Mouse (Mus musculus) lung, postnatal 14 days (tissue): ENCODE measurements around the gene Dok7.

ENCODE experiments used
- DNase-seq: peaks from one replicate; pipeline ENCODE4 v3.0.0; 2021

Gene Dok7

DNA sequence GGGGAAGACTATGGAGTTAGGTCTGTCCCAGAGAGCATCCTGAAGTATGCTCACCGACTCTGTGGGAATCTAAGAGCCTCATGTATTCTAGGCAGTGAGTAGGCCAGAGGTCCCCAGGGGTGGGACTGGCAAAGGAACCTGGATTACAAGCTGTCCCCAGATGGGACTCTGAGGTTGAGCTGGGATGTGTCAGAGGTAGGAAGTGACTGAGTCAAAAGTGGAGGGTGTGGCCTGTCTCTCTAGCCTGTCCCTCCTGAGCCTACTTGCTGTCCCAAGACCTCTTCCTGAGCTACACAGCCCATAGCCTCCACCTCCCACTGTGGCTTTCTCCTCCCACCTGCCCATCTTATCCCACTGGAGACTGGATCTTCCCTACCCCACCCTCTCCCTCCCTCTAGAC is 1.6 kb downstream of the Dok7 start:
- DNase-seq = no peak

DNA sequence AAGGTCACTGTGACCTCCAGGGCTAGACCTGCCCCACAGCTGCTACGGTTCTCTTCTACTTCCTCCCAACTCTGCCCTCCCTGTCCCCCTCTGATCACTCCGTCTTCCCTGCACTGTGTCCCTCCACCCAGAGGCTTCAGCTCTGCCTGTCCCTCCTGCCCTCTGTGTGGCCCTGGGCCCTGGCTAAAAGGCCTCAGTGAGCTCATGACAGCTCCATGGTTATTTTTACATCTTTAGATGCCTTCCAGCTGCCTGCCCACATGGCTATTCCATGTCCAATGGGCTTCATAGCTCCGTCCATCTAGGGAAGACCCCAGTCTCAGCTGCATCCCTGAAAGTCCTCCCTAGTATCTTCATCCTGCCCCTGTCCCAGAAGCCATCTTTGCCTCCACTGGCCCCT is 3.5 kb downstream of the Dok7 start:
- no peak for DNase-seq

DNA sequence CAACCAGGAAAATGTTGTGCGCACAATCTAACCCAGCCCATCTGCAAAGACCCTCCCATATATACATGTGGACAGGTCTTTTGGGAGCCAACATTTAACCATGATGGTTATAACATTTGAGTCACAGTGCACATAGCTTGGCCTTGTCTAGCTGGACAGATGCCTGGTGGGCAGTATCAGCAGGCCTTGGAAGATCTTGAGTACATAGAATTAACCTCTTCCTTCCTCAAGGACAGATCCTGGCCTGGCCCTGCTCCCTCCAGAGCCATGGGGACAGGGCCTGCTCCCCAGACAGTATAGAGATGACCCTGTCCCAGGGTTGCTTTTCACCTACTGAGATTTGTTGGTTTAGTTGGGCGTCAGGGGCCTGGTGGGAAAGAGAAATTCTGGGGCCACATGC is 13.3 kb downstream of the Dok7 start:
- DNase-seq = no peak

DNA sequence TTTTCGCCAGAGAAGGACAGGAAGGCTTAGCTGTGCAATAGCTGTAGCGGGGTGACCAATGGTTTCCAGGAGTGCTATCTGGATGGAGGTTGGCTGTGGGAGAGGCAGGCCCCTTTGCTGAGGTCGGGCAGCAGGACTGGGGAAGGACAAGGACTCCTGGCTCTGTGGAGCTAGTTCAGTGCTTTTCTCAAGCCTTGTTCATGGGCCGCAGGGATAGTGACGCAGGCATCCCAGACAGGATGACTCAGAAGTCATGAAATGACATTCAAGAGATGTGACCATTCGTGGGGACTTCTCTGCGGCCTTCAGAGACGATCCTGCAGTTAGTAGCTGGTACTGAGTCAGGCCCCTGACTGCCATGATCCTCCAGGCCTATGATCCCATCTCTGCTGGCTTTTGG is 13.7 kb downstream of the Dok7 start:
- DNase-seq = no peak

DNA sequence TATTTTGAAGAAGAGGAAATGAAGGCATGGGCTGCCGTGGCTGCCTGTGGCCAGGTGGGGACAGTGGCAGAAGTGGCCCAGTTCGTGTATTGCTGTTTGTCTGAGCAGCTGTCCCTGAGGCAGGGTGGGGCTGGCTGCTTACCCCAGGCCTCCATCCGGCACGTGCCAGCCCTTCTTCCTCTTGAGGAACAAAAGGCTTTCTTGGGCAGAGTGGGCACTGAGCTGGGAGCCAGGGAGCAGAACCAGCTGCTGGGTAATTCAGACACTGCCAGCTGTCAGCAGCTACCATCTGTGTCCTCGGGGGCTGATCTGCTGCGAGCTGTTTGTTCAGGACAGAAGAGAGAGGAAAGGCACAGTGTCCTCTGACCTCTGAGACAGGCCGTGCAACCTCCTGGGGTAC is 14.4 kb downstream of the Dok7 start:
- DNase-seq = no peak

DNA sequence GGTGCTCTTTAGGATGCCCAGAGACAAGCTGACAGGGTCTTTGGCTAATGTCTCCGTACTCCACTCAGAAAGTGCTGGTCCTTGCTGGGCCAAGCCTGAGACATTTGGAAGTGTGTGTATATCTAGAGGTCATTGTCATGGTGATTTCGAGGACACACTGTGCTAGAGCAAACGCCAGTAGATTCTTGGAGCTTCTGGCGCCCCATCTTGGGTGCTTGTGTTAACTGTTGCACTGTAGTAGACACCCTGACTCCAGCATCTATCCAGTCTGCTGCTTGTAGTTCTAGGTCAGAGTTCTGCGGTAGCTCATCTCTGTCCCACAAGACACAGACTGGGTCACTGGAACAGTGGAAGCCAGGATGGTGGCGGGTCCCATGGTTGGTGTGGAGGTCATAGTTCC is 15.3 kb downstream of the Dok7 start:
- DNase-seq = no peak

DNA sequence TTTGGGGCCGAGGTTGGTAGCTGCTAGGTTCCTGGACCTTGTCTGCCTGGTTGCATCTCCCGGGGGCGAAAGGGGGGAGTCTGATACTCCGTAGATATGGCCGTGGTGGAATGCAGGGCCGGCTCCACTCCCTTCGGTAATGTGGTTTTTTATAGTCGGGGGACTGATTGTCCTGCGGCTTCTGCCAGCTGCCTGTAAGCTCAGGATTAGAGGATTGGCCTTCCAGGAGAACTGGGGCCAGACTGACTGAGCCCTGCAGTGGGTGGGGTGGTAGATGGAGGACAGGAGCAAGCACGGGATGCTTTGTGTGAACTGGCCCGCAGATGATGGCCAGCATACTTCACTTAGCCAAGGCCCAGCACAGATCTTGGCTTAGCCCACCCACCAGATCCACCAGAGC is 16.7 kb downstream of the Dok7 start:
- no peak for DNase-seq

DNA sequence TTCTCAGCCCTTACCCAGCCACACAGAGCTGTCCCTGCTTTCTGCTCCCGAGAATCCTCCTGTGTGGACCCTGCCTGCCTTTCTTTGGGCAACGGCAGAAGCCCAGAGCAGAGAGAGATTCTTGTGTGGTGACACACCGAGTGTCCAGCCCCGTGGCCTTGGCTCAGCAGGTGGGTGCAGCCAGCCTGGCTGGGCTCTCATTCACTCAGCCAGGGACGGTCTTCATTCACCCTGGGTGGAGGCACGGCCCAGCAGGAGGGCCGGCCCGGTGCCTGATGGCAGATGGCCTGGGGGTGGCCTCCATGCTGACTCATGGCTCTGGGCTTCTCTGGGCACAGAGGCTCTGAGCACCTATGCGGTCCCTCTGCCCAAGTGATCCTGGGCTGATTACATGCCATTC is 17.4 kb downstream of the Dok7 start:
- DNase-seq = no peak

DNA sequence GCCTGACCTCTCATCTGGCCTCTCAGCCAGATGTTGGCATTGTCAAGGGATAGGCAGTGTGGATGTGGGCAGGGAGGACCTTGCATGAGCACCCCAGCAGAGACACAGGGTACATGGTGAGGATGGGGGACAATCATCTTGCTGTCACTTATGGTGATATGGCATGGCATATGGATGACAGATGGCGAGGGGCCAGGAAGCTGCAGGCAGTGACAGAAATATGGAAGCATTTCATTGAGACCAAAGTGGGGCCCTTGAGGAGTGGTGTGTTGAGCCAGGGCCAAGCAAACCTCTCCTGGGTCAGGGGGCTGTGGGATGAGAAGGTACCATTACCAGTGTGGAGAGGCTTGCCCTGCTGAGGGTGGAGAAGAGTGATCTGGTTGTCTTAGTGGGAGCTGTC is 19.8 kb downstream of the Dok7 start:
- DNase-seq = no peak

DNA sequence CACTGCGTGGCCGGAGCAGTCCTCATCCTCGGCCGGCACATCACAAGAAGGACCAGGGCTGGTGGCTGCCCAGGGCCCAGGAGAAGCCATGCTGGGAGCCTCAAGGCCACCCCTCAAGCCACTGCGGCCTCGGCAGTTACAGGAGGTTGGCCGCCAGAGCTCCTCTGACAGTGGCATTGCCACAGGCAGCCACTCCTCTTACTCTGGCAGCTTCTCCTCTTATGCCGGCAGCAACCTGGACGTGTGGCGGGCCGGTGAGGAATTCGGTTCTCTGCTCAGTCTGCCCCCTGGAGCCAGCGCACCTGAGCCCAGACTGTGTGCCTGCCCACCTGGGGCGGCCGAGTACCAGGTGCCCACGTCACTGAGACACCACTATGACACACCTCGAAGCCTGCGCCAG is 22.5 kb downstream of the Dok7 start:
- DNase-seq = no peak

DNA sequence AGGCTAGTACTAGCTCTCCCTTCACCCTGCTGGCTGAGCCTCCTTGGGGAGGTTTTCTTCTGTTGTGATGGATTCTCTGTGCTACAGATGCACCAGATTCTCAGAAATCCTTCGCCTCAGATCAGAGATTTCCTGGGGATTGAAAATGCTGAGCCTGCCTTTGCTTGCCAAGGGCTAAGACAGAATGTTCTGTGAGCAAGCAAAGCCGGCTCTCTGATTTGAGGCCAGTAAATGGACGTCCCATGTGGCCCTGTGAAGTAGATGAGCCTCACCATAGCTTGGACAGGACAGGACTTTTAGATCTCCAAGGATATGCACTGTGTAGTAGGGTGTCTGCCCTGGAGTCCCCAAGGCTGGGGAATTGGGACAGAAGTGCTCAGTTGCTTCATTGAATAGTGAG is 28.3 kb downstream of the Dok7 start:
- no peak for DNase-seq

DNA sequence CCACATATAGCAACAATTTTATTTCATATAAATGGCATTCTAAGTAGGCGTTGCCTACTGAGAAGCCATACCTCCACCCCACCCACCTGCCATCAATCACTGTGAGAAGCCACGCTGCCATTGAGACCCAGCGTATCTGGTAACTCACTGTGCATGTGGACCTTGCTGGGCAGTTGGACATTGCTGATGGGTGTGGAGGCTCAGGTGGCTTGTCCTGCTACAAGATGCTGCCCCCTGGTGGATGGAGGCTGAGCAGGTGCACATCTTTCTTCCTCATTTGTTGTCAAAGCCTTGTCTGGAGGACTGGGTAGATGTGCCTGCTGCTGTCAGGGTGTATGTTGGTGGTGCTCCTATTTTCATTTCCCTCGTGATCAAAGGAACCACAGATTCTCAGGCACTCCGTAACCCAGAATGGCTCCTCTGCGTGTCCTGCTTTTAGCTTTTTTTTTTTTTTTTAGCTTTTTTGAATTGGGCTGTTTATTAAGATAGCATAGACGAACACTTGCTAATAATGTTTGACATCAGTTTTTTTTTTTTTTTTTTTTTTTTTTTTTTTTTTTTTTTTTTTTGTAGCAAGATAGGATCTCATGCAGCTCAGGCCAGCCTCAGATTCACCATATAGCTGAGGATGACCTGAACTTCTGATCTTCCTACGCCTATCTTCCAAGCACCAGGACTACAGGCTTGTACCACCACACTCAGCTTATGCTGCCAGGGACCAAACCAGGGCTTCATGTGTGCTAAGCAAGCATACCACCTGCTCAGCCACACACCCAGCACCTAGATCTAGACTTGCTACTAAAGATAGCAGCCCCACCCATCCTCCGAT is 32.4 kb downstream of the Dok7 start:
- peak; percentile 71 for DNase-seq

DNA sequence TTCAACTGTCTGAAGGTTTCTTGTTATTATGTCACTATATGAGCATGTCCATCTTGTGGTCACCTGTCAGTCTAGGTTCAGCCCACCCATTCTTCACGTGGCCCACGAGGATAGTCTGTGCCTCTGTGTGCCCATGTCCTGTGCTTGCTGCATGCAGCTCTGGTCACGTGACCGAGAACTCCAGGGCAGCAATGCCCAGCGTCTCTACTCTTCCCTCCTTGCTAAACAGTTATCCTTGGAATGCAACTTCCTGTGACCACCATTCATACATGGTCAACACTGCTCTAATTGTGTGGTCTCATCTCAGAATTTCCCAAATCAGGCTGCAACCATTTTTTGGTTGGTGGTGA is 33.0 kb downstream of the Dok7 start:
- DNase-seq = no peak

DNA sequence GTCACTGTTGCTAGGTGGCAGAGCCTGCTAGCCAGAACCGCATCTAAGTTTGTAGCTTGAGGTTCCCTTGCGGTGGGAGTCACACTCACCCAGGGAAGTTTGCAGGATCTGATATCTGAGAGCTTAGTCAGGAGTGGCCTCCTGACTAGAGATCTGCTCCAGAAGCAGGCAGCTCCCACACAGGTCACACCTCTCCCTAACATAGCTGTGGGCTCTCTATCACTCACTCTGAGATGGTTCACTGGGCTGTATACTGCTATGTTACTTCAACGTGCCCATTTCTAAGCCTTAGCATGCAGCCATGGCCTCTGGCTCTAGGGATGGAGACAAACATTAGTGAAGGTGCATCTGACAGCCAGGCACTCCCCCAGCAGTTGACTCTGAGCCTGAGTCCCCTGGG is 35.1 kb downstream of the Dok7 start:
- no peak for DNase-seq

DNA sequence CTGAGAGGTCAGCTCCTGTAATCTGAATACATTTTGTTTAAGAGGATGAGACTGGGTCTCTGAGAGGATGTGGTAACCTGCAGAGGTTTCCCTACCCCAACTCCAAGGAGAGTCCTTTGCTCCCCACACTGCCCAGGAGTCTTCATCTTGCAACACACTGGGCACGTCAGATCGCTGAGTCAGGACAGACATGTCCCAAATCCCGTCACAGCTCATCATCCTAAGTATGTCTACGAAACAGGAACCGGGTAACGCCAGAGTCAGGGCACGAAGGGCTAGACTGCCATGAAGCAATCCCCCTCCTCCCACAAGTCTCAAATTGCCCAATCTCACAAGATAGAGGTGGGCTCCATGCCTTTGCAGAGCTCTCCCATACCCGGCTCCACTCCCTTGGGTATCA is 46.5 kb downstream of the Dok7 start:
- peak; percentile 9 for DNase-seq

DNA sequence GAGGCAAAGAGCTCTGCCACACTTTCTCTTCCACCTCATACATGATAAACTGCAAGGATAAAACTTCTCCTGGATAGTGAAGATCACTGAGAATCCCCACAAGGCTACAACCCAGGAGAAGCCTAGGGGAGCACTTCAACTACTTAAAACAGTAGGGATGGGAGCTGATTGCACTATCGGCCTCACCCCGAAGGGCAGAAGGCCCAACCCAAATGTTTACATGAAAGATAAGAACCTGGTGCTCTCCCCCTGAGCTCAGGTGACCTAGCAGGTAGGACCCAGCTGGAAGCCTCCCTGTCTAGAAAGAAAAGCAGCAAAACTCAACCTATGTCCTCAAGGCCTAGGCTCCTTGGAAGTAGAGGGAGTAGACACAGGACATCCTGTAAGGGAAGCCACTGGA is 47.0 kb downstream of the Dok7 start:
- no peak for DNase-seq

DNA sequence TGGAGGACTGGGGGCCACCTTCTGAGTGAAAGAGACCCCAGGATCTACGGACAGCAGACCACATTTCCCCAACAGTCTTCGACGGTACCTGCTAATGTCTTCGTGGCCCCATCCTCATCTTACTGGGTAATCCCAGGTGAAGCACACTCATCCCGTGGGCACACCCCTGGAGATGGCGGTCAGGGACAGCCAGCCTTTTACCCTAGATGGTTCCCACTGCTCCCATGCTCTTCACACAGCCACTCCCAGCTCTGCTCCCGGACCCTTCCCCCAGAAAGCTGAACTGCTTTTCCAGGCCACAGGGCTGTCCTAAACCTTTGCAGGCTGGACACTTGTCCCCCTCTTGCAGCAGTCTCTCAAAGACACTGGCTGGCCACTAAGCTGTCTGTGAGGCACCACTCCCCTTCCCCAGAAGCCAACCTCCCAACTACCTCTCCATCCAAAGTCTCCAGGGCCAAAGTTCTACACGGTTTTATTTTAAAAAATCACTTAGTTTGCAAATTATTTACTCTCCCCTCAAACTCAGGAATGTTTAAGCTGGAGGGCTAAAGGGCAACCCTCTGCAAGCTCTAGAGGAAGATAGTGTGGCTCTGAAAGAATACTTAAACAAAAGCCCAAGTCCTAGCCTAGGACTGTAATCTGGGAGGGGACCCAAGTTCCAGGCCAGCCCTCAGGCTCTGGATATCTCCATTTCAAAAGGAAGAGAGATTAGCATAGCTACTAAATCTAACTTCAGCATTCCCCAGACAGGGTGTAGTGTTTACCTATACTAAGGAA is 47.8 kb downstream of the Dok7 start:
- DNase-seq = no peak

DNA sequence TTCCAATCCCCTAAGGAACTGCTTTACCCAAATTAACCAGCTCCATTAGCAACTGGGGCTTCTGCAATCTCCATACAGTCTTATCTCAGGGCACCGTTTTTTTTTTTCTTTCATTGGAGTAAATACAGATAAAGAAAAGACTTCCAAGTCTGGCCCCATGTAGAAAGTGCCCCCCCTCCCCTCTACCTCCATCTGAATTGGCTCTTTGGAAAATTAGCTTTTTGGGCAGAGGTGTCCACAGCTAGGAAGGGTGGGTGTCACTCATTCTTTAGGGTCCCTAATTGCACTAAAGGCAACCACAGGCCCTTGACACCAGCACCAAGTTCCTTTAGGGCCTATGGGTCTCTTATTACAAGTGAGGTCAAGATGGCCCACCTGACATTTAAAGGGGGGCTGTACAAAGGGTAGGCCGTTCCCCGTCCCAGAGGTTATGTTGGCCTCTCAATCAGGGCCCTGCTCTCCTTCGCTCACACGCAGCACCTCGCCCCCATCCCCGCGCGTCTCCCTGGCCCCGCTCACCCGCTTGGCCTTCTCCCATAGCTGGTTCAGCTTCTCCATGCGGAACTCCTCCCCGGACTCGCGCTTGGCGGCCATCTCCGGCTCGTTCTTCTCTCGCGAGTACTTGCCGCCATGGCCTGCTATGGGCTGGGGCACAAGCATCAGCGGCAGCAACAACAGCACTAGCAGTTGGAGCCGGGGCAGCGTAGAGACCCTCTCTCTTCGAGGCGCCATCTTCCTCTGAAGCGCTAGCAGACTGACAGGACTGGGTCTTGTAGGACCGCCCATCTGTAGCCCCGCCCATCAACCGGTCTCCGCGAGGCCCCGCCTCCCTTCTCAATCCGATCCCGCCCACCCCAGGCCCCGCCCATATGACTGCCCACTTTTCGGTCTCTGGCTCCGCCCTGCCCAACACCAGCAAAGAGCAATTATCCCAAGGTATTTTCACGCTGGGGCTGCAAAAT is 48.7 kb downstream of the Dok7 start, which contains the start of gene Lrpap1:
TSS of gene Lrpap1 (minus strand) at position 807 of the 962 bp plus-strand sequence.
- DNase-seq = peak; percentile 92

DNA sequence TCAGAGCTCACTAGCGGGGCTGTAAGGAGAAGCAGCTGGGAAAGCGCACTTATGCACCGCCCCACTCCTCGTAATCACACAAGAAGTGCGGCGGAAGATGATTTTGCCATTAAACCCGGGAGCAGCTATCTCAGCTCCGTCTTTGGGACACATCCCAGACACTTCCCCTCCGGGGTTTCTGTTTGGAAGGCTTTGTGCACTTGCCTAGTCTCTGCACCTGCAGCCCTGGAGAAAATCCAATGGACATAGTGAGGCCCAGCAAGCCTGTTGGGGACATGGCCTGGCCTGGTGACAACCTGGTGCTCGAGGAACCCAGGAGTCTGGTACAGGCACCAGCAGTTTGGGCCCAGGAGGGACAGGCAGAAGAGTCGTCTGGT is 49.3 kb downstream of the Dok7 start:
- DNase-seq = no peak

DNA sequence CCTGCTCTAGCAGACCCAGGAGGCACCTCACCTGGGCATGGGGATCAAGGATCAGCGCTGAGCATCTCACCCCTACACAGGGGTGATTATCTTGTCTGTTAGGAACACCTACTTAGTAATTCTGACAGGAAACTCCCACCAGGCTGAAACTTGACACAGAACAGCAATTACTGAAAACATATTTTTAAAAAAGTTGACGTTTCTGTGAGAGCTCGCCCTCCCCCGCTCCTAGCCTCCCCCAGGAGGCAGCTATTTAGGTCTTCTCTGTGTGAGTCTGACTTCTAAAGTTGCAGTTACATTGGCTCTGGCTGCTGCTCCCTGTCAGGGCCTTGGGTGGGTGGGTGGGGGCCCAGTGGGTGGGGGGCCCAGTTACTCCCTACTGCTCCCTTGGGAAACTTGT is 55.9 kb downstream of the Dok7 start:
- no peak for DNase-seq

DNA sequence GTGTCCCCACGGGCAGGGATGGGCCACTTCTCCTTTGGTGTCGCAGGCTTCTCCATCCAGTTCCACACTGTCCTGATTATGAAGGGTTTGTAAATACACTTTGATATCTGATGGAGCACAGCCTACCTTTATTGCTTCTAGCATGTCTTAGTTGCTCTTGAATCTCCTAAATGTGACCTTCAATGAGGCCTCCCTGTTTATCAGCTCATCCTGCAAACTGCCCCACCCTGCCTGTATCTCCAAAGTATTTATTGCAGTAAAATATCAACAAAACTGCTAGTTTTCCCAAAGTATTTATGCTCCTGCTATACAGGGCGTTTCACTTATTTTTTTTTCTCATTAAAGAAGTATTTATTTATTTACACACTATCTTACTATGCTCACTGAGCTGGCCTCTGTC is 59.4 kb downstream of the Dok7 start:
- DNase-seq = no peak

DNA sequence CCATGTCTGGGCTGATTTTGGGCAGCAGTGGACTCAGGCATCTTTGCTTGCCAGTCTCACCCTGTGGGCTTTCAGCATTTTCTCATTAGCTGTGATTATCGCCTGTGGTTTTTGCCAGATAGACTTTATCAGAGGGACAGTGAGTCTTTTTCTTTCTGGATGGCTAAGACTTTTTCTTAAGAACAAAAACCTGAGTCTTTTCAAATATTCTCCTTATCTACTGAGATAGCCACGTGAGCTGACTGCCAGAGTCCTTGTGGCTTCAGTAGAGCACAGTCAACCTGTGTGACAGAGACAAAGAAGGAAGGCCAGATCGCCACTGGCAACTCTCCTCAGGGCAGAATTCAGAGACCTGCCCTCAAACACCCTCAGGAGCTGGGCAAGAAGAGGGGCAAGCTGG is 61.1 kb downstream of the Dok7 start:
- DNase-seq = no peak

DNA sequence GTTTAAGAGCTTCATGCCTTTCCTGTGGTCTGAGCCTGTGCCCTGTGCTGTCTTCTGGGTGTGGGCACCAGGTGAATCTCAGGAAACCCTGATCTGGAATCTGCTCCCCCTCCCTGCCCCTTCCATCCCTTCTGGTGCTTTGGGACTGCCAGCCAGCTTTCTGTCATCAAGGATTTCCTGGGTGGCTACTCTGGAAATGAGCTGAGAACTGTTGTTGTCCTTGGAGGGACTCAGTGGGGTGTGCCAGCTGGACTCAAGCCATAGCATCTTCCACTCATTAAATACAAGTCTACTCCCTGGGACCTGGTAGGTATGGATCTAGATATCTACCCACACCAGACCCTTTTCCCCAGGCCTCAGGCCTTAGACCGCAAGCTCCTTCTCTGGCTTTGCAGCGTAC is 61.9 kb downstream of the Dok7 start:
- DNase-seq = no peak

DNA sequence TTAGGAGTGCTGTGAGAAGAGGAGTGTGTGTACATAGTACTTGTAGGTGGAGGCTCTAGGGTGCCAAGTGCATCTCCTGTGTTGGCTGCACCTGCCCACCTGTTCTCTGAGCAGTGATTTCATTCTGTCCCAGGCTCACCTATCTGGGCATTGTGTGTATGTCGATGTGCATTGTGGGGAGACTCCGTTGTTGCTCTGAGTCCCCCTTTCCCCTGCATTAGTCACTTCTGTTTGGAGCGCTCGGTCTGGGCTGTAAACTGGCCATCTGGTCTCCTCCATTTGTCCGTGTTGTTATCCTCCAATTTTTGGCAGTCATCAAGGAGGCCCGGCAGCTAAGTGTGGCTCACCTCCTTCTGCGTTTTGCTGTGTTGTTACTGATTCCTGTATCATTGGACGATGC is 63.5 kb downstream of the Dok7 start:
- DNase-seq = no peak
